8 mouse cellular contexts compared by ENCODE assay signal in the genomic region with DNA sequence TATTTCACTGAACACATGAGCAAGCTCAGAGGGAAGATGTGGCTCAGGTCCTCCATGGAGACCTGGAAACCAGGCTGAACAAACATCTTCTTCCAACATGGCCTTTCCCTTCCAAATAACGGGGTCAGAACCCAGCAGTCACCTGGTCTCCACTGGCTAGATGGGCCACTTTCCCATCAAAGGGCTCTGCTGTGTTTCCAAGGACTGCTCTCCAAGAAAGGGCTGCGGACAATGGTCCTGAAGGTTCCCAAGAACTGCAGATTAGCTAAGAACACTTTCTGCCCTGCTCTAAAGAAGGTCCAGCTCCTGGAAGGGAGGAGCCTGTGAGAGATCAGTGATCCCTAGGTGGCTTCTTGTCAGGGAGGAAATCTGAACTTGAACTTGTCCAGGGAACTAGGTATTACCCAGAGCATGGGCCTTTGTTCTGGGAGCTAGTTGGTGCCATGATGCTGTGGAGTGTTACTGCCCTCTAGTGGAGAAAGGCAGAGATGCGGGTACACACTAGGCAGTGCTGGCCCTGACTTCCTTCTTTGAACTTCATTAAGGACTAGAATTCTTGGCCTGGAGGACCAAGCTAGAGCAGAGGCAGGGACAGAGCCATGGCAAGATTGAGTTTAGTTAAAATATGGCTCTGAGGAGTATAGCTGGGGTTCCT. TPM values are rescaled to one million over a fixed set of nuclear protein-coding genes. Genes with fewer than 3 reads are reported as not detected.
DNase-seq lines count a peak whose midpoint lies in the region; ATAC-seq lines count a peak whose summit lies in the region.

No protein-coding gene starts in this region.

- peak; percentile 85 for ATAC-seq in inflammation-experienced regulatory T-cells, adult 6 months

- peak; percentile 76 for DNase-seq in adrenal gland, adult 2 months
- peak; percentile 95 for DNase-seq in embryo, embryonic 10.5 days (ENCODE audit: low spot score)
- DNase-seq in gastrocnemius, postnatal 14 days, result peak; percentile 66
- peak; percentile 39 to 86 for DNase-seq in left cerebral cortex, adult 9 months (ENCODE audit: low spot score in 2 of 2)
- DNase-seq in mesoderm, embryonic 11.5 days (ENCODE audit: low read depth, low spot score), result peak; percentile 93
- peak; percentile 60 to 67 for DNase-seq in right cerebral cortex, postnatal 36 days (ENCODE audit: low spot score in 2 of 2)
- peak; percentile 72 for DNase-seq in yolk sac, embryonic 10.5 days (ENCODE audit: low spot score)

- intact Hi-C loops in gastrocnemius, postnatal 14 days (cut with DNase I; ENCODE audit: low total_unique reads), result loop anchor here (5.0 kb wide), 1 partner anchor 108 kb away; no protein-coding TSS in a partner anchor

RNA-seq across cellular contexts. Expression of a gene that starts 5.1 kb away (rescaled TPM):
- total RNA-seq in adrenal gland, adult 2 months (2021), result not detected
- polyA plus RNA-seq in adrenal gland, adult 2 months (2012; rRNA removed), result not detected in 2 replicates
- total RNA-seq in gastrocnemius, postnatal 14 days (2021), result not detected
- polyA plus RNA-seq in inflammation-experienced regulatory T-cells, adult 6 months (2017; shearing (Covaris generic)), result not detected

RNA-seq across cellular contexts. Expression of a gene that starts 18.7 kb away (rescaled TPM):
- not detected for total RNA-seq in adrenal gland, adult 2 months (2021)
- not detected in 2 replicates for polyA plus RNA-seq in adrenal gland, adult 2 months (2012; rRNA removed)
- total RNA-seq in gastrocnemius, postnatal 14 days (2021), result not detected
- polyA plus RNA-seq in inflammation-experienced regulatory T-cells, adult 6 months (2017; shearing (Covaris generic)), result not detected

RNA-seq across cellular contexts. Expression of a gene that starts 20.2 kb away (rescaled TPM):
- under 1 TPM; 0.21 to 0.26 TPM for total RNA-seq in adrenal gland, adult 2 months (2021)
- 0.63 and 0.74 TPM in 2 replicates for polyA plus RNA-seq in adrenal gland, adult 2 months (2012; rRNA removed)
- total RNA-seq in gastrocnemius, postnatal 14 days (2021), result not detected
- polyA plus RNA-seq in inflammation-experienced regulatory T-cells, adult 6 months (2017; shearing (Covaris generic)), result 1 to 10 TPM in 1 of 3 experiments, not detected in 2; 2.4 TPM

RNA-seq across cellular contexts. Expression of a gene that starts 37.7 kb away (rescaled TPM):
- not detected for total RNA-seq in adrenal gland, adult 2 months (2021)
- polyA plus RNA-seq in adrenal gland, adult 2 months (2012; rRNA removed), result not detected in 2 replicates
- not detected for total RNA-seq in gastrocnemius, postnatal 14 days (2021)
- not detected for polyA plus RNA-seq in inflammation-experienced regulatory T-cells, adult 6 months (2017; shearing (Covaris generic))

RNA-seq across cellular contexts. Expression of a gene that starts 43.0 kb away (rescaled TPM):
- not detected for total RNA-seq in adrenal gland, adult 2 months (2021)
- not detected in 2 replicates for polyA plus RNA-seq in adrenal gland, adult 2 months (2012; rRNA removed)
- not detected for total RNA-seq in gastrocnemius, postnatal 14 days (2021)
- polyA plus RNA-seq in inflammation-experienced regulatory T-cells, adult 6 months (2017; shearing (Covaris generic)), result not detected

Comparison
In these comparisons a context has a peak if more than half of its experiments do, and no peak if none do; other contexts are left out.
1. Peak in every context shown above with its lines: DNase-seq and ATAC-seq.